Mouse (Mus musculus) adrenal gland, postnatal 4 days (tissue): ENCODE results near the gene Fam234b. TPM values are rescaled to one million over a fixed set of nuclear protein-coding genes. Genes with fewer than 3 reads are reported as not detected.

Experiments used
- DNase-seq, 2 experiments: peaks; one replicate each; pipeline ENCODE4 v3.0.0; 2021 to 2022; ENCODE audit warnings: low spot score in 2 of 2, mixed read lengths in 2 of 2
- long read RNA-seq, 2 experiments: library from polyadenylated mRNA; stranded (forward); transcript quantifications; one replicate each; pipeline ENCODE4 v2.0.0; 2021
- total RNA-seq, 2 experiments: library from RNA; stranded (reverse); gene quantifications; 2 replicates each; pipeline ENCODE4 v1.2.3; 2021

Gene Fam234b
- total RNA-seq = 10 to 100 TPM; 40.8 to 44.7 TPM
- long read RNA-seq, experiment 1, full-length matches to known transcripts = 9 of 23 reads
- long read RNA-seq, experiment 1, partial matches to known transcripts = 4 of 23 reads
- long read RNA-seq, experiment 1, other reads (novel, unspliced or antisense) = 10 of 23 reads
- long read RNA-seq, experiment 2, full-length matches to known transcripts = 18 of 34 reads
- long read RNA-seq, experiment 2, partial matches to known transcripts = 5 of 34 reads
- long read RNA-seq, experiment 2, other reads (novel, unspliced or antisense) = 11 of 34 reads

DNA sequence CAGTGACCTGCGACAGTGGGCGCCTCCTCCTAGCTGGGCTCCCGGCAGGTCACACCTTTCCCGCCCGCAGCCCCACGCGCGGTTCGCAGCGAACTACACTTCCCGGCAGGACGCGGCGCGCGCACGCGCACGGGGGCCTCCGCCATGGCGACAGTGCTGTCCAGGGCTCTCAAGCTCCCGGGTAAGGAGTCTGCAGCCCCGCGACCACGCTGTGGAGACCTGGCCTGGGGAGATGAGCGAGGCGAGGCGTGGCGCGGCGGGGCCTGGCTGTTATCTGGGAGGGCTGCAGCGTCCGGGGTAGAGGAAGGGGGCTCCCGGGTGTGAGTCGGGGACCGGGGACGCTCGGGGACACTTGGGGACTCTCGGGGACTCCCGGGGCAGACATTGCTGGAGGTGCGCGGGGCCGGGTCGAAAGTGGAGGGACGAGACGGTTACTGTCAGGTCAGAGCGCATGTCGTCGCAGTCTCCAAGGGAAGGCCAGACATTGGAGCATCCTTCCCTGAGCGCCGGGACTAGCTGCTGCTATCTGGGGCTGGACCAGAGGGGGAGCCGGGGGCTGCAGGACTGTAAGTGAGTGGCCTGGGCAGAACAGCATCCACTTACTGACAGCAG, at the start of gene Fam234b, which contains the start of gene Hebp1:
Gene Fam234b, plus strand, starts transcription at position 57 of the 612 bp plus-strand sequence.
Gene Hebp1, minus strand, starts transcription at position 102 of the 612 bp plus-strand sequence.
- DNase-seq = peak; percentile 68 to 73

DNA sequence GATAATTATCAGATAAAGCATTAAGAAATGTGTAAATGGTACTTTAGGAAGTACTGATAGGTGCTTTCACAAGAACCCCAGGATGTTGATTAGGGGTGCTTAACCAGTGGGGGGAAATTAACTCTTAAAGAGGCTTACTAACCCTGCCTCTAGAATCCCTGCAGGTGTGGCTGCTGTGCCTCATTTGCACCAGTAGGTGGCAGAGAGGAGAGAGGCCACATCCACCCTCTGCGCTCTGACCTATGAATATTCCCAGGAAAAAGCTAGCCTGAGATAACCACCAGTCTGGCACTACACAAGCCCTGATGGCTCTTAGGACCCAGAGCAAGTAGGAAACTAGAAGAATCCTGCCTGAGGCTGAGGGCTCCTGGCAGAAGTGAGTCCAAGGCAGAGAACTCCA, 49.3 kb upstream of the Fam234b start:
- DNase-seq = no peak

- DNase-seq = no peak
Measured at GRCm38 (mm10) chr6:135149175-135149574, 48.6 kb upstream of the Fam234b start.

GRCm38 (mm10) chr6:135149722-135150121, 48.1 kb upstream of the Fam234b start:
- DNase-seq = no peak

DNA sequence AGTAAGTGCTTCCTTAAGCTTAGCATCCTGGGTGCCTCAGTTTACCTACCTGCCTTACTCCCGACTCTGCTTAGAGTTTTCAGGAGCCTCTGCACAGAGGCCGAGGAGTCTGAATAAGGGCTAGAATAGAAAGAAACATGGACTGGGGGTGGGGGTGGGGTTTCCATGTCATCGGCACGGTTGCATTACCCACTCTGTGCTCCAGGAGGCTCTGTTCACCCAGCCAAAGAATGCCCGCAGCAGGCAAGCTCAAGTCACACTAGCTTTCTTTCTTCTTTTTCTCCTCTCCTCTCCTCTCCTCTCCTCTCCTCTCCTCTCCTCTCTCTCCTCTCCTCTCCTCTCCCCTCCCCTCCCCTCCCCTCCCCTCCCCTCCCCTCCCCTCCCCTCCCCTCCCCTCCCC, 47.5 kb upstream of the Fam234b start:
- DNase-seq = no peak

- no peak for DNase-seq
Measured at GRCm38 (mm10) chr6:135153719-135154118, 44.1 kb upstream of the Fam234b start.

GRCm38 (mm10) chr6:135156597-135156996, 41.2 kb upstream of the Fam234b start:
- no peak for DNase-seq

GRCm38 (mm10) chr6:135157496-135157895, 40.3 kb upstream of the Fam234b start:
- DNase-seq = no peak

DNA sequence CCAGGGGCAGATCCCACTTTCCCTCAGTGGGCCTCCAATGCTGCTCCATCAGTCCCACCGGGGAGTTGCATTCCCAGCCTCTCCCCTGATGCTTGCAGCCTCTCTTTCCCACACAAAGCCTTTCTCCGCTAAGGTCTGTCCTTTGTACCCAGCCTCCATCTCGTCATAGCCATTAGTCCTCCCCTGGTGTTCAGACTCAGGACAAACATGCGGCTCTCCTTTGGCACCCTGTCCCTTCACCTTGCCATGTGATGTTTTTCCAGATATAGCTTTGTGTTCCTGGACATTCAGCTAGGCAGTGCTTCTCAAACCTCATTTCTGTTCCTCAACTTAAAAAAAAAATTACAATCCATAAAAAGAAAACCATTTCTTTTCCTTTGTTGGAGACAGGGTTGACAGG, 39.3 kb upstream of the Fam234b start:
- no peak for DNase-seq

- no peak for DNase-seq
Measured at GRCm38 (mm10) chr6:135161356-135161755, 36.4 kb upstream of the Fam234b start.

GRCm38 (mm10) chr6:135162311-135162710, 35.5 kb upstream of the Fam234b start:
- DNase-seq = no peak

- DNase-seq = no peak
Measured at GRCm38 (mm10) chr6:135162861-135163260, 34.9 kb upstream of the Fam234b start.

GRCm38 (mm10) chr6:135165191-135165590, 32.6 kb upstream of the Fam234b start:
- DNase-seq = no peak

DNA sequence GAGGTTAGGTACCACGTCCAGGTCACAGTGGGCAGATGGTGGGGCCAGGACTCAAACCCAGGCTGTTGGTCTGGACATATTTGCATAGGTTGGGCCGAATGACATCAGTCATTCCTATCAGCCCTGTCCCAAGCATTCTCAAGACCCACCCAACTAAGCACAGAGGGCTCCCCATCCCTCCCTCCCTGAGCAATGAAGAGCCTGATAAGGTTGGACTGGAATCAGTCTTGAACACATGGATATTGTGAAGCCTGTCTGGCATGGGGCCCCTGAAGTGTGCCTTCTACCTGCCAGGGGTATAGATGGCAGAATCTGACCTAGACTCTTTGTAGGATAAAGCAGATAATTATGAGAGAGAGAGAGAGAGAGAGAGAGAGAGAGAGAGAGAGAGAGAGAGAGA, 32.1 kb upstream of the Fam234b start:
- no peak for DNase-seq

DNA sequence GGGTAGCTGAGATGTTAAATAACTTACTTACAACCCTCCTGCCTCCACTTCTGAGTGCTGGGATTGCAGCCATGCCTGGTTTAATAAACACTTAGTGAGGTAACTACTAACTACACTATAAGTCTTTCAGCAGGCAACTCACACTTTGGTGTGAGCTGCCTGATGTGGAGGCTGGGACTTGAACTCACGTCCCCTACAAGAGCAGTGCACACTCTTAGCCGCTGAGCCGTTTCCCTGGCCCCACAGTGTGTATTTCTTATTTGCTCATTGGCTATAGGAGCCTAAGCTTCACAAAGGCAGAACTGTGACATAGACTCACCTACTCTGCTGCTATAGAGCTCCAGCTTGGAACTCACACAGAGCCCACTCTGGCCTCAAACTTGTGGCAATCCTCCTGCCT, 31.5 kb upstream of the Fam234b start:
- DNase-seq = no peak

- no peak for DNase-seq
Measured at GRCm38 (mm10) chr6:135166712-135167111, 31.1 kb upstream of the Fam234b start.

DNA sequence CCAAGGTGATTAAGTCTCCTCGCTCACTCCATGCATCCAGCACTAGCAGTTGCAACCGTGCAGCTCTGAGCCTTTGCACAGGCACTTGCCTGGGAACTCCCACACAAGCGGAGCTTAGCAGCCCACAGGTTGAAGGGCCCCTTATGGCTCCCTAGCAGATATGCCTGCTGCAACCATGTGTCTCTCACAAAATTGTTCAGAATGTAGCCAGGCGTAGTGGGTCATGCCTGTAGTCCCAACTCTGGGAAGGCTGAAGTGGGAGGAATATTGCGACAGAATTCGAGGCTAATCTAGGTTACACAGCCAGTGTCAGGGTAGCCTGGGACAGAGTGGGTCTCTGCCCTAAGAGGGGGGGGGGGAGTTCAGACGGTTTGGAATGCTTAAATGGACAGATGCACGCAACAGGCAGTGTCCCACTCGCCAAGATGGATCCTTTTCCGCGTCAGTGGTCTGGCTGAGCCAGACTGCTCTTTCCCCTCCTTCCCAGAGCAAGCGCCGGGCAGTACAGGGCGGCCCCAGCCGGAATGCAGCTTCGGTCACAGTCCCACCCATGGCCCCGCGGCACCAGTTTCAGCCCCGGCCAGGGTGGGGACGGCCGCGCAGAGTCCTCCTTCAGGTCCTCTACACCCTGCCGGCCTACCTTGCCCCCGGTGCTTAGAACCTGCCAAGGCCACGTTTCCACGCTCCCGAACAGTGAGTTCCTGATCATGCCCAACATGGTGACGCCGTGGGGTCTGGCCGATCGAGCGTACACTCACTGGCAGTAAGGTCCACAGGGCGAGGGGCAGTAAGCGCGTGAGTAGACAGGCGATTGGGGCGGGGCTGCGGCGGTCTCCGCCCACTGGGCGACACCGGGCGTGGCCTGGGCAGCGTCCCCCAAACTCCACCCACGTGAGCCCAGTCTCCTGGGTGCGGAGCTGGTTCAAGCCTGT, 30.1 kb upstream of the Fam234b start:
- DNase-seq = peak; percentile 77

GRCm38 (mm10) chr6:135168471-135168870, 29.3 kb upstream of the Fam234b start:
- DNase-seq = no peak

- no peak for DNase-seq
Measured at GRCm38 (mm10) chr6:135169246-135169645, 28.5 kb upstream of the Fam234b start.

DNA sequence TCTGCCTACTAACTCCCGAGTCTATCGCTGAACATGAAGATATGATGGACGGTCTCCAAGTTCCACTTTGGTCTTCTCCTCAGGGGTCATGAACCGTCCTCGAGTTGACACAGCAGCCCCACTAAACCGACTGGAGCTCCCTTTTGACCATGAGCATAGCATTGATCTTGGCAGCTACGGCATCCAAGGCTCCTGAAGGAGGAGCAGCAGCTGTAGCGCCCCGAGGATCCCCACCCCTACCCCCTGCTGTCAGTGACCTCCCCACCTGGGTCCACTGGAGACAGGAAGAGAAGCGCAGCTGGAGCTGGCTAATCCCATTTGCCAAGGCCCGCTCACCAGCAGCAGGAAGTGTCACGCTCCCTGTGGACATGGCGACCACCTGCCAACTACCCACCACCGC, 26.0 kb upstream of the Fam234b start:
- DNase-seq = no peak

DNA sequence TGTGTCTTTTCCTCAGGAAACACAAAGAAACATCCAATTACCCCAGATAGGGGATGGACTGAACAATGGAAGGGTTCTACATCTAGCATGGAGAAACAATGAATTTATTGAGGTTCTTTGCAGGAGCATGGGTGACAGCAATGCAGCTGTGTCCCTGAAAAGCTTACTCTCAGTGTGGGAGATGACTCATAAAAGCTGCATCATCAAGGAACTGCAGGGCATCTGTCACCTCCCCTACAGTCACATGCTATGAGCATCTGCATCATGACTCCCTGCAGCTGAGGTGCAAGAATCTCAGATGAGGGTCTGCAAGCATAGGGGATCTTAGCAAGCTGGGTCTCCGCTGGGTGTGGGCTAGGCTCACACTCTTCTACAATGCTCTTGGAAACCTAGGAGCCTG, 22.8 kb upstream of the Fam234b start:
- no peak for DNase-seq

DNA sequence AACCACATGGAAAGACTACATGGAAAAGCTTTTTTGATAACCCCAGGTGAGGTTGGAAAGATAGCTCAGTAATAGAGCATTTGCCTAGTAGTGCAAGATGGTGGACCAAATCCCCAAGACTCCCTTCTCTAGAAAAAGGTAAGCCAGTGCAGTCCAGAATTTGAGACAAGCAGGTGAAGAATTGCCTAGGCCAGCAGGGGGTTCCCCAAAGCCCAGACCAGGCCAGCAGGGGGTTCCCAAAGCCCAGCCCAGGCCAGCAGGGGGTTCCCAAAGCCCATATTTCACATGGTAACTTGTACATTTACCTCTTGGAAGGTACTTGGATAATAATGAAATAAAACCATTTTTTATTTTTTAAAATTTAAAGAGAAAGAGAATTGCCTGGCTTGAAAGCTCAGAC, 20.5 kb upstream of the Fam234b start:
- DNase-seq = no peak
